8 mouse cellular contexts compared by ENCODE assay signal in the genomic region with DNA sequence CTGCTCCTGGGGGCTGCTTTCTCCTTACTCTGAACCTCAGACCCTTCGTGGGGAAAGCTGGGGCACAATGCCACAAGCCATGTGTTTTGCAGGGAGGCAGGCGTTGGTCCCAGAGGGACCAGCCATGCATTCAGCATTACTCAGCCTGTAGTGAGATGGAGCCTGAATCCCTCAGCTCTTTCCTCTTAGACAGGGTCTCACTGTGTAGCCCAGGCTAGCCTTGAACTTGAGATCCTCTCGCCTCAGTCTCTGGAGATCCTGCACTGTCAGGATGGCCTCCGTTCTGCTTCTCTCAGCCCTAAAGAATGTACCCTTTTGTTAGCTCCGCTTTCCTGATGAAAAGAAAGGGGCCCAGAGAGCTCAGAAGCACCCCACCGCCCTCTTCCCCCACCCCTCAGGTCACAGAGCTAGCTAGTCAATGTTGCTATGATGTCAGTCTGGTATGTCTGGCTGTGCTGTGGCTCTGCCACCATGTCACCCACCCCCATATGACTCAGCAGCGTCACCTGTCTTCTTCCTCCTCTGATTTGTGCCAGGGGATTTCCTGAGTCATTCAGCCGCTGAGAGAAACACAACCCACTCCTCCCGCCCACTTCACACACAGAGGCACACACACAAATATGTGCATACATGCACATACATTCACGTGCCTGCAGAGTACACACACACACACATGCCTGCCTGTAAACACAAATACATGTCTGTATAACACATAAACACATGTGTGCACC. TPM values are rescaled to one million over a fixed set of nuclear protein-coding genes. Genes with fewer than 3 reads are reported as not detected.
DNase-seq lines count a peak whose midpoint lies in the region; ATAC-seq lines count a peak whose summit lies in the region.

No protein-coding gene starts in this region.

- H3K9ac ChIP-seq in heart, embryonic 13.5 days = peak overlapping the region; percentile 28; the same call in 1 of the 2 replicates
- peak overlapping the region; percentile 30; the same call in 1 of the 2 replicates for H3K9ac ChIP-seq in forebrain, embryonic 14.5 days (ENCODE audit: low read length)
- H3K9ac ChIP-seq in midbrain, embryonic 11.5 days (ENCODE audit: low read length) = peak overlapping the region; percentile 21; the same call in 1 of the 2 replicates
- H3K9ac ChIP-seq in liver, embryonic 11.5 days (ENCODE audit: low read depth, low read length) = no peak overlapping the region

- no peak for DNase-seq in heart, postnatal 10 days
- DNase-seq in CD4-positive, CD25-positive, alpha-beta regulatory T cell, adult 2 months (ENCODE audit: low read depth, low spot score) = peak; percentile 55
- no peak for DNase-seq in forebrain, embryonic 14.5 days (ENCODE audit: low spot score)
- DNase-seq in midbrain, embryonic 11.5 days (ENCODE audit: low spot score, missing footprints) = no peak
- DNase-seq in cerebellum, adult 9-11 months = no peak
- DNase-seq in liver, embryonic 11.5 days (ENCODE audit: low spot score) = no peak

- H3K36me3 ChIP-seq in heart, embryonic 13.5 days = no peaks in the 10 kb centered on the region
- no peaks in the 10 kb centered on the region for H3K36me3 ChIP-seq in forebrain, embryonic 14.5 days (ENCODE audit: control insufficient read depth, insufficient read depth, low read length)
- no peaks in the 10 kb centered on the region for H3K36me3 ChIP-seq in midbrain, embryonic 11.5 days (ENCODE audit: control insufficient read depth, insufficient read depth, low read length)
- H3K36me3 ChIP-seq in liver, embryonic 11.5 days (ENCODE audit: control insufficient read depth, insufficient read depth, low read length) = no peaks in the 10 kb centered on the region

- no peak overlapping the region for H3K4me2 ChIP-seq in heart, embryonic 13.5 days
- no peak overlapping the region for H3K4me2 ChIP-seq in forebrain, embryonic 14.5 days (ENCODE audit: low read length)
- H3K4me2 ChIP-seq in midbrain, embryonic 11.5 days = no peak overlapping the region
- no peak overlapping the region for H3K4me2 ChIP-seq in liver, embryonic 11.5 days

- peaks cover 60% of the 10 kb centered on the region for H3K4me1 ChIP-seq in heart, embryonic 13.5 days
- peaks cover 15% of the 10 kb centered on the region for H3K4me1 ChIP-seq in forebrain, embryonic 14.5 days (ENCODE audit: control insufficient read depth, insufficient read depth, low read length)
- H3K4me1 ChIP-seq in midbrain, embryonic 11.5 days (ENCODE audit: control insufficient read depth, insufficient read depth, low read length) = peaks cover 56% of the 10 kb centered on the region
- H3K4me1 ChIP-seq in liver, embryonic 11.5 days (replicated peaks; ENCODE audit: control insufficient read depth, insufficient read depth, low read length) = peaks cover 16% of the 10 kb centered on the region

- peaks cover 38% of the 10 kb centered on the region for H3K27me3 ChIP-seq in heart, embryonic 13.5 days (replicated peaks)
- peaks cover 14% of the 10 kb centered on the region for H3K27me3 ChIP-seq in forebrain, embryonic 14.5 days (replicated peaks; ENCODE audit: control insufficient read depth, insufficient read depth, low read length)
- peaks cover 13% of the 10 kb centered on the region for H3K27me3 ChIP-seq in midbrain, embryonic 11.5 days (ENCODE audit: control insufficient read depth, insufficient read depth, low read length)
- peaks cover 50% of the 10 kb centered on the region for H3K27me3 ChIP-seq in liver, embryonic 11.5 days (replicated peaks; ENCODE audit: control insufficient read depth, insufficient read depth, low read length)

- ATAC-seq in heart, embryonic 13.5 days (ENCODE audit: extremely low read depth, insufficient number of reproducible peaks, low FRiP score, low TSS enrichment) = no peak
- no peak for ATAC-seq in forebrain, embryonic 14.5 days
- 0 out of 2 replicates have a peak, but pooled peaks have one; percentile 10 for ATAC-seq in midbrain, embryonic 11.5 days (ENCODE audit: low FRiP score)
- no peak for ATAC-seq in monocyte, adult 5-6 weeks (replicated peaks; ENCODE audit: insufficient number of reproducible peaks, low FRiP score, low TSS enrichment, poor library complexity, severe bottlenecking)
- ATAC-seq in liver, embryonic 11.5 days (replicated peaks; ENCODE audit: low FRiP score) = no peak

- H3K27ac ChIP-seq in heart, embryonic 13.5 days (replicated peaks) = no peak overlapping the region
- H3K27ac ChIP-seq in forebrain, embryonic 14.5 days (ENCODE audit: low read depth, low read length) = no peak overlapping the region
- H3K27ac ChIP-seq in midbrain, embryonic 11.5 days (ENCODE audit: low read depth, low read length) = 0 out of 2 replicates have a peak overlapping the region, but pooled peaks have one; percentile 36
- no peak overlapping the region for H3K27ac ChIP-seq in liver, embryonic 11.5 days (ENCODE audit: low read depth, low read length)

- H3K9me3 ChIP-seq in heart, embryonic 13.5 days = no peaks in the 10 kb centered on the region
- H3K9me3 ChIP-seq in forebrain, embryonic 14.5 days (replicated peaks; ENCODE audit: control insufficient read depth, low read length) = no peaks in the 10 kb centered on the region
- H3K9me3 ChIP-seq in midbrain, embryonic 11.5 days (ENCODE audit: control insufficient read depth, low read length) = no peaks in the 10 kb centered on the region
- H3K9me3 ChIP-seq in liver, embryonic 11.5 days (ENCODE audit: control insufficient read depth, low read length) = no peaks in the 10 kb centered on the region

- intact Hi-C loops in heart, postnatal 10 days (cut with DNase I) = no loop called here

- H3K4me3 ChIP-seq in heart, embryonic 13.5 days = no peak overlapping the region
- no peak overlapping the region for H3K4me3 ChIP-seq in forebrain, embryonic 14.5 days (ENCODE audit: low read depth, low read length)
- no peak overlapping the region for H3K4me3 ChIP-seq in midbrain, embryonic 11.5 days (ENCODE audit: low read depth, low read length)
- H3K4me3 ChIP-seq in liver, embryonic 11.5 days (ENCODE audit: low read depth, low read length) = no peak overlapping the region

- 48% methylated on average over 10 of the region's 10 CpGs for WGBS in heart, embryonic 13.5 days
- WGBS in forebrain, embryonic 14.5 days = 22% methylated on average over 10 of the region's 10 CpGs
- WGBS in midbrain, embryonic 11.5 days = 31% methylated on average over 10 of the region's 10 CpGs
- 58% methylated on average over 10 of the region's 10 CpGs for WGBS in liver, embryonic 11.5 days

RNA-seq across cellular contexts. Expression of a gene that starts 2.7 kb away (rescaled TPM):
- 8.5 and 8.6 TPM in 2 replicates for polyA plus RNA-seq in heart, embryonic 13.5 days (2015; fragmentation: Nextera tagmentation; extraction: Ambion mirVana)
- 10 to 100 TPM; 32.6 to 34.6 TPM for total RNA-seq in heart, postnatal 10 days (2021)
- polyA plus RNA-seq in forebrain, embryonic 14.5 days (2014; fragmentation: Nextera tagmentation; extraction: Ambion mirVana) = 22.6 and 33.6 TPM in 2 replicates
- 18.5 and 20.7 TPM in 2 replicates for polyA plus RNA-seq in midbrain, embryonic 11.5 days (2014; fragmentation: Nextera tagmentation; extraction: Ambion mirVana)
- total RNA-seq in monocyte, adult 5-6 weeks (2017) = 9.9 to 23.3 TPM (median 10.5 TPM) in 3 replicates
- 23.1 and 25.3 TPM in 2 replicates for polyA plus RNA-seq in liver, embryonic 11.5 days (2014; fragmentation: Nextera tagmentation; extraction: Ambion mirVana)

RNA-seq across cellular contexts. Expression of a gene that starts 48.3 kb away (rescaled TPM):
- not detected in 2 replicates for polyA plus RNA-seq in heart, embryonic 13.5 days (2015; fragmentation: Nextera tagmentation; extraction: Ambion mirVana)
- total RNA-seq in heart, postnatal 10 days (2021) = not detected
- polyA plus RNA-seq in forebrain, embryonic 14.5 days (2014; fragmentation: Nextera tagmentation; extraction: Ambion mirVana) = 2.3 and 2.4 TPM in 2 replicates
- polyA plus RNA-seq in midbrain, embryonic 11.5 days (2014; fragmentation: Nextera tagmentation; extraction: Ambion mirVana) = 2.4 and 3.4 TPM in 2 replicates
- total RNA-seq in monocyte, adult 5-6 weeks (2017) = not detected in 3 replicates
- polyA plus RNA-seq in liver, embryonic 11.5 days (2014; fragmentation: Nextera tagmentation; extraction: Ambion mirVana) = 0.27 TPM in 1 of 2 replicates, not detected in the other
